Mouse (Mus musculus) heart, adult 9 months (tissue): ENCODE data around the gene Fli1.

ENCODE experiments used
- DNase-seq, 2 experiments: peaks; one replicate each; pipeline ENCODE4 v3.0.0; 2022; ENCODE audit warnings: low spot score in 2 of 2

Fli1 gene

GRCm38 (mm10) chr9:32468313-32468712 is 74.3 kb downstream of the Fli1 start:
- DNase-seq = no peak

- DNase-seq = no peak
Observed at GRCm38 (mm10) chr9:32467443-32467842, 75.2 kb downstream of the Fli1 start.

DNA sequence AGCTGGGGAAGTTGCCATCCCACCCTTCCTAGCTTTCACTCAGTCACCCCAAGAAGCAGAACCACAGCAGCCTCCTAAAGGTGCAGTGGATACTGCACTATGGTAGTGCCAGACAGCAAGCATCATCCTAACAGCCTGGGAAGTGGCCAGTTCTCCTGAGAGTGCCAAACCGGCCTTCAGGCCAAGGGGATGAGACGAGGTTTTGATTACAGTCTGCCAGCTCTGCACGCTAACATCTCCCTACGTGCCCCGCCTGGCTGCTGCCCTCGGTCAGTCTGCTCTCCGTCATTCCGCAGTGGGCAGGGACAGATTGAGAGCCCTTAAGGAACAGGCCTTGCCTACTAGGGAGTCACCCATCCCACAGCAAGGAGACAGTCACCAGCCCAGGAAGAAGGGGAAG is 75.8 kb downstream of the Fli1 start:
- no peak for DNase-seq

DNA sequence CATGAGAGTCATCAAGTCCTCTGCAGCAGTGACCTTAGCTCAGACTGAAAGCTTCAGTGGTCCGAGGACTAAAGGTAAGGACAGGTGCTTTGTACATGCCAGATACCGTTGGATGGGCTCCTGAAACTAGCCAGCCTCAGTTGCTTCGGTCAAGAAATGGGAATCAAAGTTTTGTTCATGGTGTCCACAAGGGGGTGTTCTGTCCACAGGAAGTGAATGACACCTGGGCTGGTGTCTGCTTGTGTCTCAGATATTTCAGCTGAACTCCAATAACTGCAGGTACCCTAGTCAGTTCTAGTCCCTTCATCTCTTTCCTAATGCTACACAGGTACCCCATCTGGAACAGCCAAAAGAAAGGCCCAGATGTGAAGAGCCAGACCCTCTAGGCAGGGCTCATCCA is 86.0 kb downstream of the Fli1 start:
- DNase-seq = no peak

DNA sequence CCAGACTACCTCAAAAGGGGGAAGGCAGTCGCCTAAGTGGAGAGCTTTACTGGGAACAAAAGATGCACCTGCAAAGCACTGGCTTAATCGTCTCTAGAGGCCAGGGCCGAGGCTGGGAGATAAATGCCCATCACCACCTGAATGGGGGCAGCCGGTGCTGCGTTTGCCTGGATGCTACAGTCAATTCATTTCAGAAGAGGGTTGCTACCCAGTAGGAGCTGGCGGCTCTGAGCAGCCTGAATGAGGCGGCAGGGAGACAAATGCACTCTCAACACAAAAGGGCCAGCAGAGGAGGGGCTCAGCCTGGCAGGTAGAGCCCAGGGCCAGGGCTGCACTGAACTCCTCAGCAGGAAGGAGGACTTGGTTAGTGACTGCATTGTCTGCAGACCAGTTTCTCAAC is 92.5 kb downstream of the Fli1 start:
- no peak for DNase-seq

- DNase-seq = no peak
Observed at GRCm38 (mm10) chr9:32448766-32449165, 93.9 kb downstream of the Fli1 start.

DNA sequence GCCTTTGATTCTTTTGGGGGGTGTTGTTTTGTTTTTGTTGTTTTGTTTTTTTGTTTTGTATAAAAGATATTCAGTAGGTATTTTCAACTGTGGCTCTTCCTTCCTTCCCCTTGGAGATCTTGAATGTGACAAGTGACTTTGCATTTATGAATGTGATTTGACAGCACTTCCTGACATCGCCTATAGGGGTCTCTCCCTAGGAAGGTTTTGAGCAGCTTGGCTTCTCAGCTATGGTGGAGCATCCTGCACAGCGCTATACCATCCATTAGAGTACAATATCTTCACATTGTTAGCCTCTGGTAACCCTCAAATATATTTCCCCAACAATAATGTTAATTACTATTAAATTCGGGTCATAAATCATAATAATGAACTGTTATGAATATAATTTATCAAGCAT is 96.9 kb downstream of the Fli1 start:
- DNase-seq = peak in 1 of 2 experiments; percentile 21

GRCm38 (mm10) chr9:32444453-32445201 is 98.0 kb downstream of the Fli1 start:
- no peak for DNase-seq

DNA sequence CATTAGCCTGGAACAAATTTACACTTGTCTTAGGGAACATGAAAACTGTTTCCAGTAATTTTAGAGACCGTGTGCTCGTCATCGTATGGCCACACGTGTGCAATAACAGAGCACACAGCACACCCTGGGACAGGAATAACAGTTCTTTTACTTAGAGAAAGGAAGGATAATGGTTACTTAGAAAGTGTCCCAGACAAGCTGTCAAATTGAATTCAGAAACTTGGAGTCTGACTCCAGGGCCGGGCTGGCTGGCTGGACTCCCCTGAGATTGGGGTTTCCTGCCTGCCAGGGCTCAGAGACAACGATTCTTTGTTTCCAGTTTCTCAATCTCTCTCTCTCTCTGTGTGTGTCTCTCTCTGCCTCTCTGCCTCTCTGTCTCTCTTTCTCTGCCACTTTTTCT is 98.8 kb downstream of the Fli1 start:
- peak; percentile 34 to 61 for DNase-seq

DNA sequence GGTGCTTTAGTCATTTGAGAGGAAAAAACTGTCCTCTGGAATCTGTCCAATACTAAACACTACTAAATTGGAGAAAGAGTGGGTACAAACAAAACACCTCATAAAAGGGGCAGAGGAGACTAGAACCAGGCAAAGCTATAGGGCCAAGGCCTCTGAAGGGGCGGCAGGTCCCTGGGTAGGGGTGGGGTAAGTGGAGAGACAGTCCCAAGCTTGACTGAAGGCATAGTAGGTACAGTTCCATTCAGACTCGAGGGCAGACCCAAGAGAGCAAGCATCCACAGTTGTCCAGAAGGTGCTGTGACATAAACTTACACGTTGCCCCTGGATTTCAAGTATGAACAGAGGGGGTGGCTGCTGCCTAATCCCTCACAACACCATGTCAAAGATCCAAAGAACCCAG is 99.5 kb downstream of the Fli1 start:
- no peak for DNase-seq

GRCm38 (mm10) chr9:32434241-32435213 is 108.1 kb downstream of the Fli1 start:
- DNase-seq = peak; percentile 25 to 43

GRCm38 (mm10) chr9:32431061-32431460 is 111.6 kb downstream of the Fli1 start:
- DNase-seq = no peak

DNA sequence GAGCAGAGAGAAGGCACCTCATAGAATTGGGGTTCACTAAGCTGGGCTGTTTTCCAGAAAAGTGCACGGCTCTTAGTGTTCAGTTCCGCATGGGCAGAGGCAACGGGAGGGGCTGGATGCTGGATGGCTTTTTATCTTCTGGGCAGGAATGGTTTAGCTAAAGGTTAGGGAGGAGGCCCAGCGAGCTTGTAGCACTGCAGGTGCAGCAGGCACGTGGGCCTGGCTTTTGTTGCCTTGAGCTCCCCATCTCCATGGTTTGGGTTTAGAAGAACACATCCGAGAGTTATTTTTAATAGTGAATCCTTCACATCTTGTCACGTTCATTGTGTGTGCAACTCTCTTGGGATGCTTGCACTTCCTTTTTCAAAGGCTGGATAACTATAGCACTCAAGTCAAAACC is 117.3 kb downstream of the Fli1 start:
- no peak for DNase-seq

DNA sequence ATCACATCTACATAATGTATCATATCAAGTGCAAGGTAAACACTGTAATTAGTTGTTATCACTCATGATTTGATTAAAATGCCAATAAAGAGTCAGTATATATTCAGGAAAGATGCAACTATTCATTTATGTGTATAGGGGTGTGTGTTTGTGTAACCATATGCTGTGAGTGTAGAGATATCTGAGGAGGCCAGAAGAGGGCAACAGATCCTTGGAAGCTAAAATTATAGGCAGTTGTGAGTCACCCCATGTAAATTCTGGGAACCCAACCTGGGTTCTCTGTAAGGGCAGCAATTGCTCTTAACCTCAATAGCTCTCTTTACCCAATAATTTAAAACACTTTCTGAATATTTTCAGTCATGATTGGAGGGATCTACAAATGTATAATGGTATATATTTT is 122.0 kb downstream of the Fli1 start:
- DNase-seq = no peak

DNA sequence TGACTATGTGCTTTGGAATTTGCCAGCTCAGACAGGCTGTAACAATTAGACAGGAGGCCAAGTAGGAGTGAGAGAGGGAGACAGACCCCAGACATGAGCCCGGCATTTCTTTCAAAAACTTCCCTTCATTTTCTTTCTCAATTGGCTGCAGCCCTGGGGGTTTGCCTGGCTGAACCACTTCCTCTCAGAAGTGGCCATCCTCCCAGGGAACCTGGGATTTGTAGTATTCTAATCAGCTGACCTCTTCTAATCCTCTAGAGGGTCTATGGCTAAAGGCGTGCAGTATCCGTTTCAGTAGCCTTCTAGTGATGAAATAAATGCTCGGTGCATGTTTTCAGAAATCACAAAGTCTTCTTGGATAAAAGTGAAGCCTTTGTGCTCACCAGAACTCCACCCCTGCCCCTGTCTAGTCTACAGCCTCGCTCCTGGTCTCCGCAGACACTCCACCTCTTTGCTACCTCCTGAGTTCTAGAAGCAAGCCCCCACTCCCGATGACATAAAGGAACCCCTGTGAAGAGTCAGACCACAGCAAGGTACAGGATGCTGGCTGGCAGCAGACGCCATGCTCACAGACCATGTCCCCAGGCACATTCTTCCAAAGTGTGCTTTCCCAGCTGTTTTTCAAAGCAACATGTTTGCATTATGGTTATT is 125.1 kb downstream of the Fli1 start:
- no peak for DNase-seq

GRCm38 (mm10) chr9:32415952-32416351 is 126.7 kb downstream of the Fli1 start:
- DNase-seq = no peak

DNA sequence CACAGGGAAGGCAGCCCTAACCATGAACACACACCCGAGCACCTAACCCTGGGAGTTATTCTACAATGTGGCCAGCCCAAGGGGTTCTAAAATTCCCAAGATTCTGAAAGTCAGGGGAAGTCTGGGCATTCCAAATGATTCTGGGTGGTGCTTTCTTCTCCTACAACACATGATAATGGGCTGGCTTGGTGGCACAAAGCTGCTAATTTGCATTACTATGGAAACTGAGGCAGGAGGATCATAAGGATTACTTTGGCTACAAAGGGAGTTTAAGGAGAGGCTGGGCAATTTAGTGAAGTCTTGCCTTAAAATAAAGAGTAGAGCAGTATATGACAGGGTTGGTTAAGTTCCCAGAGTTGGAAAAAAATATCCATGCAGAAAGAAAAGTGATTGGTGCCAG is 127.7 kb downstream of the Fli1 start:
- DNase-seq = no peak

DNA sequence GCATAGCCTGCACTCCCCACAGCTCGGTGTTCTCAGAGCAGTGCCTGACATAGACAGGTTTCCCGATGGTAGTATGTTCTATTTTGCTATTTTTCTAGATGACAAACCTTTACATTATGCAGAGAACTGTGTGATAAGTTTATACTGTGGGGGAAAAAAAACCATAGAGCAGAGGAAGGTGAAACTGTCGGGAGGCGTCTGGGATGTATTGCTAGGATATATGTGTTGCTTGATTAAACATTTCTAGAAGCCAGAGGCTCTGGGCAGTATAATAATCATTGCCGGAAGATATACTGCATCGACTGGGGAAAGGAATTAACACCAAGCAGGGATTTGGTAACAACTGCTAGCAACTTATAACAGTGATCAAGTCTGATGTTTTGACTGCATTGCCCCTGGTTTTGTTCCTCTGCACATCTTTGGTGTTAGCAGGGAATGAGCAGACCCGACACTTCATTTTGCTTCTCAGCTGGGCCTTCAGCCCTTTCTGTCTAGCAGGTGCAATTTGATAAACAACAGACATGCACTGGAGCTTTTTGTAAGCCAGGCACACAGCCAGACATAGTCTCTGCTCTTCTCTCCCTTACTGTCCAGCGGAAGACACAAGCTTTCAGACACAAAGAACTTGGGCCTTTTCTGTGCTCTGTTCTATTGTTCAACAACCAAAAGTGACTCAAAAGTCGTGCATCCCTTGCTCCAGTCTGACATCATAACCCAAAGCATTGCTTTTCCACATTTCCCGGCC is 129.7 kb downstream of the Fli1 start:
- DNase-seq = no peak

DNA sequence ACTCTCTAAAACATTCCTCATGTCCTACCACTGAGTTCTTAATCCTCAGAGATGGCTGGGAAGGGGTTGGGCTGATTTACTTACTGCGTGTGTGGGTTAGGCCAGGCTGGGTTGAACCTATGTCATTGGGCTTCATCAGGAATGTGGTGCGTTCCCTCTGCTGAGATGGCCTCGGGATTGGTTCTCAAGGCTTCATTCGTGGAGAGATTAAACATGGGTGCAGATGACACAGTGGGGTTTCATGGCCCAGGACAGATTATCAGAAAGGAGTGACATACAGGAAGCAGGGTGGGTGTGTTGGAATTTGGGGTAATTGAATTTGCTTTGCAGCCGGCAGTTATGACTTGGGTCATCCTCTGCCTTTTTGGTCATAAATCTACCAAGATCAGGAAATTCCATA is 131.2 kb downstream of the Fli1 start:
- no peak for DNase-seq

GRCm38 (mm10) chr9:32410671-32411070 is 132.0 kb downstream of the Fli1 start:
- DNase-seq = no peak

- peak in 1 of 2 experiments; percentile 35 for DNase-seq
Observed at GRCm38 (mm10) chr9:32409060-32409961, 133.3 kb downstream of the Fli1 start.
